Mouse (Mus musculus): Measurements from ENCODE around the gene Atp8a2. TPM values are rescaled to one million over a fixed set of nuclear protein-coding genes. Genes with fewer than 3 reads are reported as not detected.
"Not testable (repeated sequence)": the region's sequence is repeated elsewhere in the genome, so short reads cannot be mapped to it uniquely, and the experiment has no call there.

Gene Atp8a2
- polyA plus RNA-seq, 1 experiment from 2014 or later: 4.9 TPM

- Histone ChIP-seq H3K27ac (ENCODE audit: low read depth, low read length) (no peak overlapping the region), H3K9ac (ENCODE audit: low read length) (no peak overlapping the region), H3K4me3 (ENCODE audit: low read depth, low read length) (no peak overlapping the region; the same call in 1 of the 2 replicates), H3K4me2 (ENCODE audit: low read depth, low read length, severe bottlenecking) (peak overlapping the region; percentile 62; the same call in 1 of the 2 replicates), H3K36me3 (ENCODE audit: control insufficient read depth, insufficient read depth, low read length) (no peaks in the 10 kb centered on the region), H3K27me3 (ENCODE audit: control insufficient read depth, insufficient read depth, low read length) (no peaks in the 10 kb centered on the region; the same call in 1 of the 2 replicates), H3K9me3 (ENCODE audit: control insufficient read depth, low read length) (no peaks in the 10 kb centered on the region), H3K4me1 (replicated peaks; ENCODE audit: control insufficient read depth, insufficient read depth, low read length) (no peaks in the 10 kb centered on the region)
- DNase-seq (ENCODE audit: low spot score) (no peak), ATAC-seq (replicated peaks; ENCODE audit: low FRiP score) (no peak)
- WGBS: 18% methylated on average over 9 of the region's 9 CpGs
These were observed 572.6 kb downstream of the Atp8a2 start for GRCm38 (mm10) chr14:59624326-59624885.

- WGBS: 43% methylated on average over 7 of the region's 7 CpGs
- H3K27ac ChIP-seq (ENCODE audit: low read depth, low read length): no peak overlapping the region
- H3K4me3 ChIP-seq (ENCODE audit: low read depth, low read length): no peak overlapping the region
- H3K36me3 ChIP-seq (ENCODE audit: control insufficient read depth, insufficient read depth, low read length): no peaks in the 10 kb centered on the region
- no peak overlapping the region for H3K9ac ChIP-seq (ENCODE audit: low read length)
- ATAC-seq (replicated peaks; ENCODE audit: low FRiP score) (no peak), DNase-seq (ENCODE audit: low spot score) (no peak)
- H3K27me3 ChIP-seq (ENCODE audit: control insufficient read depth, insufficient read depth, low read length): no peaks in the 10 kb centered on the region
- no peak overlapping the region for H3K4me2 ChIP-seq (ENCODE audit: low read depth, low read length, severe bottlenecking)
- no peaks in the 10 kb centered on the region for H3K4me1 ChIP-seq (replicated peaks; ENCODE audit: control insufficient read depth, insufficient read depth, low read length)
- no peaks in the 10 kb centered on the region for H3K9me3 ChIP-seq (ENCODE audit: control insufficient read depth, low read length)
These were observed 580.2 kb downstream of the Atp8a2 start for GRCm38 (mm10) chr14:59616802-59617201.

- ATAC-seq (replicated peaks; ENCODE audit: low FRiP score); H3K4me3 ChIP-seq (ENCODE audit: low read depth, low read length); H3K27ac ChIP-seq (ENCODE audit: low read depth, low read length); H3K36me3 ChIP-seq (ENCODE audit: control insufficient read depth, insufficient read depth, low read length); DNase-seq (ENCODE audit: low spot score); H3K27me3 ChIP-seq (ENCODE audit: control insufficient read depth, insufficient read depth, low read length); H3K4me2 ChIP-seq (ENCODE audit: low read depth, low read length, severe bottlenecking); H3K9ac ChIP-seq (ENCODE audit: low read length); H3K9me3 ChIP-seq (ENCODE audit: control insufficient read depth, low read length); H3K4me1 ChIP-seq (replicated peaks; ENCODE audit: control insufficient read depth, insufficient read depth, low read length): not testable (repeated sequence)
- 85% methylated on average over 3 of the region's 3 CpGs for WGBS
These were observed 582.8 kb downstream of the Atp8a2 start for GRCm38 (mm10) chr14:59614149-59614548.

- Histone ChIP-seq H3K9ac (ENCODE audit: low read length) (no peak overlapping the region), H3K9me3 (ENCODE audit: control insufficient read depth, low read length) (no peaks in the 10 kb centered on the region), H3K36me3 (ENCODE audit: control insufficient read depth, insufficient read depth, low read length) (no peaks in the 10 kb centered on the region), H3K4me1 (replicated peaks; ENCODE audit: control insufficient read depth, insufficient read depth, low read length) (no peaks in the 10 kb centered on the region), H3K27ac (ENCODE audit: low read depth, low read length) (no peak overlapping the region), H3K4me3 (ENCODE audit: low read depth, low read length) (no peak overlapping the region), H3K27me3 (ENCODE audit: control insufficient read depth, insufficient read depth, low read length) (no peaks in the 10 kb centered on the region), H3K4me2 (ENCODE audit: low read depth, low read length, severe bottlenecking) (no peak overlapping the region)
- DNase-seq (ENCODE audit: low spot score) (peak; percentile 79), ATAC-seq (replicated peaks; ENCODE audit: low FRiP score) (no peak)
- WGBS: 60% methylated on average over 14 of the region's 14 CpGs
These were observed 583.9 kb downstream of the Atp8a2 start for GRCm38 (mm10) chr14:59612920-59613625.

GRCm38 (mm10) chr14:59607021-59607420 is 590.0 kb downstream of the Atp8a2 start:
- WGBS: 54% methylated on average over 3 of the region's 3 CpGs
- no peaks in the 10 kb centered on the region for H3K27me3 ChIP-seq (ENCODE audit: control insufficient read depth, insufficient read depth, low read length)
- H3K9me3 ChIP-seq (ENCODE audit: control insufficient read depth, low read length): no peaks in the 10 kb centered on the region
- H3K4me2 ChIP-seq (ENCODE audit: low read depth, low read length, severe bottlenecking): no peak overlapping the region
- H3K36me3 ChIP-seq (ENCODE audit: control insufficient read depth, insufficient read depth, low read length): no peaks in the 10 kb centered on the region
- no peak for DNase-seq (ENCODE audit: low spot score)
- H3K27ac ChIP-seq (ENCODE audit: low read depth, low read length): no peak overlapping the region
- no peaks in the 10 kb centered on the region for H3K4me1 ChIP-seq (replicated peaks; ENCODE audit: control insufficient read depth, insufficient read depth, low read length)
- ATAC-seq (replicated peaks; ENCODE audit: low FRiP score): no peak
- H3K4me3 ChIP-seq (ENCODE audit: low read depth, low read length): no peak overlapping the region
- no peak overlapping the region for H3K9ac ChIP-seq (ENCODE audit: low read length)

- H3K4me2 ChIP-seq (ENCODE audit: low read depth, low read length, severe bottlenecking): no peak overlapping the region
- DNase-seq (ENCODE audit: low spot score) (peak; percentile 83), ATAC-seq (replicated peaks; ENCODE audit: low FRiP score) (peak; percentile 72; the same call in 1 of the 2 replicates)
- H3K27ac ChIP-seq (ENCODE audit: low read depth, low read length): no peak overlapping the region
- H3K4me3 ChIP-seq (ENCODE audit: low read depth, low read length): no peak overlapping the region
- 18% methylated on average over 5 of the region's 5 CpGs for WGBS
- no peaks in the 10 kb centered on the region for H3K36me3 ChIP-seq (ENCODE audit: control insufficient read depth, insufficient read depth, low read length)
- no peak overlapping the region for H3K9ac ChIP-seq (ENCODE audit: low read length)
- no peaks in the 10 kb centered on the region for H3K27me3 ChIP-seq (ENCODE audit: control insufficient read depth, insufficient read depth, low read length)
- no peaks in the 10 kb centered on the region for H3K9me3 ChIP-seq (ENCODE audit: control insufficient read depth, low read length)
- H3K4me1 ChIP-seq (replicated peaks; ENCODE audit: control insufficient read depth, insufficient read depth, low read length): no peaks in the 10 kb centered on the region
These were observed 591.2 kb downstream of the Atp8a2 start for GRCm38 (mm10) chr14:59605671-59606353.

- no peak for ATAC-seq (replicated peaks; ENCODE audit: low FRiP score)
- H3K36me3 ChIP-seq (ENCODE audit: control insufficient read depth, insufficient read depth, low read length): no peaks in the 10 kb centered on the region
- WGBS: 70% methylated on average over 5 of the region's 5 CpGs
- H3K9me3 ChIP-seq (ENCODE audit: control insufficient read depth, low read length): no peaks in the 10 kb centered on the region
- DNase-seq (ENCODE audit: low spot score): no peak
- H3K4me1 ChIP-seq (replicated peaks; ENCODE audit: control insufficient read depth, insufficient read depth, low read length): no peaks in the 10 kb centered on the region
- H3K27me3 ChIP-seq (ENCODE audit: control insufficient read depth, insufficient read depth, low read length): no peaks in the 10 kb centered on the region
- no peak overlapping the region for H3K4me3 ChIP-seq (ENCODE audit: low read depth, low read length)
- no peak overlapping the region for H3K27ac ChIP-seq (ENCODE audit: low read depth, low read length)
- no peak overlapping the region for H3K9ac ChIP-seq (ENCODE audit: low read length)
- no peak overlapping the region for H3K4me2 ChIP-seq (ENCODE audit: low read depth, low read length, severe bottlenecking)
These were observed 592.9 kb downstream of the Atp8a2 start for GRCm38 (mm10) chr14:59604002-59604645.

GRCm38 (mm10) chr14:59598260-59598627 is 598.7 kb downstream of the Atp8a2 start:
- H3K27me3 ChIP-seq (ENCODE audit: control insufficient read depth, insufficient read depth, low read length): no peaks in the 10 kb centered on the region
- H3K27ac ChIP-seq (ENCODE audit: low read depth, low read length): no peak overlapping the region
- DNase-seq (ENCODE audit: low spot score) (no peak), ATAC-seq (replicated peaks; ENCODE audit: low FRiP score) (peak; percentile 47; the same call in 1 of the 2 replicates)
- no peaks in the 10 kb centered on the region; the same call in 1 of the 2 replicates for H3K36me3 ChIP-seq (ENCODE audit: control insufficient read depth, insufficient read depth, low read length)
- H3K4me2 ChIP-seq (ENCODE audit: low read depth, low read length, severe bottlenecking): peak overlapping the region; percentile 97
- H3K4me3 ChIP-seq (ENCODE audit: low read depth, low read length): peak overlapping the region; percentile 91
- 6% methylated on average over 8 of the region's 8 CpGs for WGBS
- peak overlapping the region; percentile 72 for H3K9ac ChIP-seq (ENCODE audit: low read length)
- 0 out of 2 replicates have a peak, but pooled peaks cover 4% of the 10 kb centered on the region for H3K4me1 ChIP-seq (replicated peaks; ENCODE audit: control insufficient read depth, insufficient read depth, low read length)
- H3K9me3 ChIP-seq (ENCODE audit: control insufficient read depth, low read length): no peaks in the 10 kb centered on the region

All from forebrain, embryonic 11.5 days (tissue).